Mouse (Mus musculus): ENCODE measurements around the gene Alcam. TPM values are rescaled to one million over a fixed set of nuclear protein-coding genes. Genes with fewer than 3 reads are reported as not detected.
A peak's percentile ranks its signal among the peaks of the same experiment; 100 is the strongest.

Alcam gene
- total and polyA plus RNA-seq, 2 experiments, result 8.7 to 52.0 TPM

DNA sequence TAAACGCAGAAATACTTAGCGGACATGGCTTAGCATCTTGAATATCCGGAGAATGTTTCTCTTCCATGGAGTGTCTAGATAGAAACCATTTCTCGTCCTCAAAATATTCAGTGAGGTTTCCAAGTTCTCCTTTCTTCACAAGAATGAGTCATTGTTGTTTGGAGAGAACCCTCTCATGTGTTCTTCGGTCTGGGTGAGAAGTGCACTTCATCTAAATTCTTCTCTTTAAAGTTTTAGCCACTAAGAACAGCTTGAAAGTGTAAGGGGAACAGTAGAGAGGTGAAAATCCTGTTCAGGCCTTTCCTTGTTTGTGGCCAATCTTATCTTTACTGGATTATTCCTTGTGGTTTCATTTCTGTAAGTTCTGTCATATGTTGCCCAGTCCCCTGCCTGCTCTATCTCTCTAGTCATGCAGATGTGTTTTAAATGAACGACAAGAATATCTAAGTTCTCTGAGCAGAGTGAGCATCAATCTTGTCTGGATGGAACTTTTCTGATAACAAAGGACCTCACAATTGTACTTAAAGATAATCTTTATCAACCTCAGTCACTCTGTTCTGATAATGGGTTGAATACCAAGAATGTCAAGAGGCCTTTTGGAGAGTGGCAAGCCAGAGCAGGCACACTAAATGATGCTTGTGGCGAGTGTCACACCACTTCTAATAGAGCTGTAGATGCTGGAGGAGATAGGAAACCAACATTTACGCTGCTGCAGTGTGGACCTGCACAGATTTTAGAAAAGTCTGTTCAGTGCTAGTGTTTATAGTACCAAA is 111.0 kb downstream of the Alcam start:
- 77% methylated on average over 8 of the region's 8 CpGs for WGBS

DNA sequence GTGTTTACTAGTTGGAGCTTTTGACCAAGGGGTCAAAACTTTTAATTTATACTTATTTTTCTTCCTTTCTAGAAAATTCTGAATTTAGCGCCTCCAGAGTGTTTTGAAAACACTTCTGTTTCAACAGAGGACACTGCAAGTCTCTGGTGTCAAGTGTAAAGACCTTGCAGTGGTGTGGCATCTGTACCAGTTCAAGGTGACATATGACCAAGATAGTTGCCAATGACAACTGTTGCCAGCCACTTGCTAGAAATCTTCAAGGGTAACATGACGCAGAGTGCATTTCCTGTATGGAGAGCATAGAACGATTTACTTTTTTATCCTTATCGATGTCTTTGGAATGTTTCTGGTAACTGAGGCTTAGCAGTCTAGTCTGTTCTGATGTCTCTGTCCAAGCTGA is 119.8 kb downstream of the Alcam start:
- H3K27ac ChIP-seq (replicated peaks; ENCODE audit: insufficient read depth, low read depth, low read length), result peak overlapping the region; percentile 73
- WGBS, result 24% methylated on average over 4 of the region's 4 CpGs

More for the DNA sequence above, 111.0 kb downstream of the Alcam start:
- H3K4me1 ChIP-seq (ENCODE audit: control insufficient read depth, insufficient read depth, low read length), result peaks cover 2% of the 10 kb centered on the region; the same call in 1 of the 2 replicates
- H3K9ac ChIP-seq (ENCODE audit: low read depth, low read length), result no peak overlapping the region
- H3K4me3 ChIP-seq (ENCODE audit: insufficient read depth, low read depth, low read length), result no peak overlapping the region
- no peak overlapping the region for H3K27ac ChIP-seq (replicated peaks; ENCODE audit: insufficient read depth, low read depth, low read length)
- DNase-seq (ENCODE audit: extremely low read depth, low read depth, low spot score), result no peak
- H3K79me2 ChIP-seq (ENCODE audit: control insufficient read depth, insufficient read depth, low read length), result no peaks in the 10 kb centered on the region; the same call in 1 of the 2 replicates
- H3K27me3 ChIP-seq (ENCODE audit: control insufficient read depth, insufficient read depth, low read length), result no peaks in the 10 kb centered on the region
- TF ChIP-seq POLR2A (IDR thresholded peaks at IDR 0.05; ENCODE audit: extremely low read depth, insufficient read depth, low read length) (no peak), CTCF (IDR thresholded peaks at IDR 0.05; ENCODE audit: low read depth, low read length) (no peak)
- H3K36me3 ChIP-seq (ENCODE audit: control insufficient read depth, insufficient read depth, low read length), result no peaks in the 10 kb centered on the region

DNA sequence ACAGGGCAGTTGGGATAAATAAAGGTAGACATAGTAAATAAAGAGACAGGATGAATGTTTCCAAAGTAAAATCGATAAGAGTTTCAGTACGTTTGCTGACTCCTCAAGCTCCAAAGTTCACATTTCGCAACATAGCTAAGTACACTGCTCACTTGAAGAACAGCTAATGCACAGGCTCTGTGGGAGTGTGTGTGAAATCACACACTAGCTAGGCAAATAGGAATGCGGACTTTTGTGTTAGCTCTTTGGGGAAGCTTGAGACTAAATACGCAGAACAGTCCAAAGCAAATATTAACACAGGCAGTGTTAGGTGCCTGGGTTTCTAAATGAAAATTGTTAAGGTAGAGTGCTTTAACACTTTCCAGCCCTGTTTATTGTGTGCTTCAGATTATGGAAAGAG is 120.2 kb downstream of the Alcam start:
- Histone ChIP-seq H3K27ac (replicated peaks; ENCODE audit: insufficient read depth, low read depth, low read length) (no peak overlapping the region), H3K27me3 (ENCODE audit: control insufficient read depth, insufficient read depth, low read length) (no peaks in the 10 kb centered on the region), H3K79me2 (ENCODE audit: control insufficient read depth, insufficient read depth, low read length) (peaks cover 2% of the 10 kb centered on the region; the same call in 1 of the 2 replicates), H3K4me1 (ENCODE audit: control insufficient read depth, insufficient read depth, low read length) (peaks cover 22% of the 10 kb centered on the region), H3K4me3 (ENCODE audit: insufficient read depth, low read depth, low read length) (no peak overlapping the region), H3K9ac (ENCODE audit: low read depth, low read length) (no peak overlapping the region), H3K36me3 (ENCODE audit: control insufficient read depth, insufficient read depth, low read length) (no peaks in the 10 kb centered on the region)
- 22% methylated on average over 5 of the region's 5 CpGs for WGBS
- DNase-seq (ENCODE audit: extremely low read depth, low read depth, low spot score), result peak; percentile 100
- TF ChIP-seq POLR2A (IDR thresholded peaks at IDR 0.05; ENCODE audit: extremely low read depth, insufficient read depth, low read length) (no peak), CTCF (IDR thresholded peaks at IDR 0.05; ENCODE audit: low read depth, low read length) (no peak)

More for the DNA sequence above, 119.8 kb downstream of the Alcam start:
- H3K36me3 ChIP-seq (ENCODE audit: control insufficient read depth, insufficient read depth, low read length), result no peaks in the 10 kb centered on the region
- H3K79me2 ChIP-seq (ENCODE audit: control insufficient read depth, insufficient read depth, low read length), result peaks cover 2% of the 10 kb centered on the region; the same call in 1 of the 2 replicates
- no peak overlapping the region for H3K4me3 ChIP-seq (ENCODE audit: insufficient read depth, low read depth, low read length)
- H3K4me1 ChIP-seq (ENCODE audit: control insufficient read depth, insufficient read depth, low read length), result peaks cover 20% of the 10 kb centered on the region
- no peaks in the 10 kb centered on the region for H3K27me3 ChIP-seq (ENCODE audit: control insufficient read depth, insufficient read depth, low read length)
- DNase-seq (ENCODE audit: extremely low read depth, low read depth, low spot score), result peak; percentile 70
- H3K9ac ChIP-seq (ENCODE audit: low read depth, low read length), result no peak overlapping the region
- TF ChIP-seq CTCF (IDR thresholded peaks at IDR 0.05; ENCODE audit: low read depth, low read length) (no peak), POLR2A (IDR thresholded peaks at IDR 0.05; ENCODE audit: extremely low read depth, insufficient read depth, low read length) (no peak)

DNA sequence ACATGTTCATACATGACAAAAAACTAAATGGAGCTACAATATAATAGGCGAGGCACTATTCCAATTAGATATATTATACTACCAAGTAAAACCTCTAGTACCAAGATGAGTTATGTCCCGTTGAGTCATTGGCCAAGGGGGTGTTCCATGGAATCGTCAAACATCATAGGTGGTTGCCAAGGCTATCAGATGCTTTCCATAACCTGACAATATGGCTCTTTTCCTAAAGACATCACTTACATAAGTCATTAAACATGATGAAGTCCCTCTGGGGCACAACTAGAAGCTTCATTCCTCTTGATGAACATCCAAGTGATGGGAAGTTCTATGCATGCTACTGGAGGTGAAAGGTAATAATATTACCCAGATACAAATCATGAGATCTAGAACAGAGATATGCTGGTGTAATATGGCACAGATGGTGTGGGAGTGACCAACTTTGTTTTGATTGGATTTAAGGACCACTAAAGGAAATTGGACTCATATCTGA is 122.5 kb downstream of the Alcam start:
- 89% methylated on average over 3 of the region's 3 CpGs for WGBS
- DNase-seq (ENCODE audit: extremely low read depth, low read depth, low spot score), result no peak
- peaks cover 22% of the 10 kb centered on the region for H3K4me1 ChIP-seq (ENCODE audit: control insufficient read depth, insufficient read depth, low read length)
- TF ChIP-seq CTCF (IDR thresholded peaks at IDR 0.05; ENCODE audit: low read depth, low read length) (no peak), POLR2A (IDR thresholded peaks at IDR 0.05; ENCODE audit: extremely low read depth, insufficient read depth, low read length) (no peak)
- H3K4me3 ChIP-seq (ENCODE audit: insufficient read depth, low read depth, low read length), result no peak overlapping the region
- no peak overlapping the region for H3K27ac ChIP-seq (replicated peaks; ENCODE audit: insufficient read depth, low read depth, low read length)
- H3K9ac ChIP-seq (ENCODE audit: low read depth, low read length), result no peak overlapping the region
- H3K36me3 ChIP-seq (ENCODE audit: control insufficient read depth, insufficient read depth, low read length), result no peaks in the 10 kb centered on the region
- peaks cover 2% of the 10 kb centered on the region; the same call in 1 of the 2 replicates for H3K79me2 ChIP-seq (ENCODE audit: control insufficient read depth, insufficient read depth, low read length)
- H3K27me3 ChIP-seq (ENCODE audit: control insufficient read depth, insufficient read depth, low read length), result no peaks in the 10 kb centered on the region

DNA sequence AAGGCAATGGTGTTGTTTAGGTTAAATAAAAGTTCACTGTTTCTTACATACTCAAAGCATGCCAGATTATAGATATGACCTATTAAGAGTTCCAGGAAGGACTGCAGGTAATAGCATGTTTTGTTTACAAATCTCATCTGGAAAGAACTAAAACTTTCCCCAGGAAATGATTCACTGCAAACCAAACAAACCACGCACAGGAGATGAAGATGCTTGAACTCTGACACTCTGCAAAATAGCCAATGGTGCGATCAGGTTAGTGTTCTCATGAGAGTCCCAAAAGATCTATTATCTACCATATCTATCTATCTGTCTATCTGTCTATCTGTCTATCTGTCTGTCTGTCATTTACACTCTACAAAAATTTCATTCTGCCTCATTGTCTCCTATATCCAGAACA is 124.5 kb downstream of the Alcam start:
- no peak overlapping the region for H3K4me3 ChIP-seq (ENCODE audit: insufficient read depth, low read depth, low read length)
- H3K79me2 ChIP-seq (ENCODE audit: control insufficient read depth, insufficient read depth, low read length), result peaks cover 2% of the 10 kb centered on the region; the same call in 1 of the 2 replicates
- no peaks in the 10 kb centered on the region for H3K27me3 ChIP-seq (ENCODE audit: control insufficient read depth, insufficient read depth, low read length)
- H3K36me3 ChIP-seq (ENCODE audit: control insufficient read depth, insufficient read depth, low read length), result no peaks in the 10 kb centered on the region
- TF ChIP-seq POLR2A (IDR thresholded peaks at IDR 0.05; ENCODE audit: extremely low read depth, insufficient read depth, low read length), result no peak
- no peak for TF ChIP-seq CTCF (IDR thresholded peaks at IDR 0.05; ENCODE audit: low read depth, low read length)
- no peak overlapping the region for H3K27ac ChIP-seq (replicated peaks; ENCODE audit: insufficient read depth, low read depth, low read length)
- H3K9ac ChIP-seq (ENCODE audit: low read depth, low read length), result no peak overlapping the region
- WGBS, result 23% methylated on average over 2 of the region's 2 CpGs
- peaks cover 12% of the 10 kb centered on the region for H3K4me1 ChIP-seq (ENCODE audit: control insufficient read depth, insufficient read depth, low read length)
- peak; percentile 86 for DNase-seq (ENCODE audit: extremely low read depth, low read depth, low spot score)

DNA sequence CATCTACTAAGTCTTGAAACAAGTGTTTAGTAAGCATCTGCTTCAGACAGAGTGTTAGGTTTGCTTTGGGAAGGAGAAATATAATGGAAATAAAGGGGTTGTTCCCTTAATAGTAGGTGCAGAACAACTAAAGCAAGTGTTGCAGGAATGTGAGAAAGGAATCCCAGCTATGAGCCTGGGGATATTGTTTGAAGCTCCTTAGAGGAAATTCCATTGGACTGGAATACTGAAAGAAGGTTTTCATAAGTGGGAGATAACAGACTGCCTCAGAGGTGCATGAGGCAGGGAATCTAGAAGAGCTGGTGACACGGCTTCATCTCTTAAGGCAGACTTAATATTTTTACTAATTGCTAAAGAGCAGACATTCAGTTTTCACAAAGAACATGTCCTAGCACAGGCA is 134.6 kb downstream of the Alcam start:
- no peaks in the 10 kb centered on the region for H3K27me3 ChIP-seq (ENCODE audit: control insufficient read depth, insufficient read depth, low read length)
- no peak for DNase-seq (ENCODE audit: extremely low read depth, low read depth, low spot score)
- H3K27ac ChIP-seq (replicated peaks; ENCODE audit: insufficient read depth, low read depth, low read length), result no peak overlapping the region
- no peaks in the 10 kb centered on the region for H3K36me3 ChIP-seq (ENCODE audit: control insufficient read depth, insufficient read depth, low read length)
- peaks cover 2% of the 10 kb centered on the region; the same call in 1 of the 2 replicates for H3K79me2 ChIP-seq (ENCODE audit: control insufficient read depth, insufficient read depth, low read length)
- no peak overlapping the region for H3K9ac ChIP-seq (ENCODE audit: low read depth, low read length)
- H3K4me3 ChIP-seq (ENCODE audit: insufficient read depth, low read depth, low read length), result no peak overlapping the region
- WGBS, result 79% methylated on average over 1 of the region's 1 CpGs
- TF ChIP-seq POLR2A (IDR thresholded peaks at IDR 0.05; ENCODE audit: extremely low read depth, insufficient read depth, low read length), result no peak
- no peak for TF ChIP-seq CTCF (IDR thresholded peaks at IDR 0.05; ENCODE audit: low read depth, low read length)
- no peaks in the 10 kb centered on the region for H3K4me1 ChIP-seq (ENCODE audit: control insufficient read depth, insufficient read depth, low read length)

Data from liver, adult 2 months (tissue).